Comparison of ENCODE assay signal across 8 mouse cellular contexts in the genomic region with DNA sequence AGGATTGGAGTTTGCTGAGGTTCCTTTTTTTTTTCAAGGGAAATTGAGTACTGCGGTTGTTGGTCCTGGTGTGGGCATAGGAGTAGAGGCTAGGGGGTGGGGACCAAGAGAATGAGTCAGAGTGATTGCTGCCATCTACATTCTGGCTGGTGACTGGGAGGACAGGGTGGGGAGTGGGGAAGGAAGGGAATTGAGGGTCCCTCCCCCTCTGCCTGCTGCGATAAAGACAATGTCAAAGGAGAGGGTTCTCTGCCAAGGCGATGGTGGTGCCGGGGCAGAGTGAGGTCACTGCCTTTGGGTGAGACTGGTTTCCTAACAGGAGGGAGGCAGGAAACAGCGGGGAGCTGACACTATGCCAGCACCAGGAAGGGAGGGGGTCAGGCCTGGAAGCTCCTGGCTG.
A peak's percentile ranks its signal among the peaks of the same experiment; 100 is the strongest.
DNase-seq lines count a peak whose midpoint lies in the region; ATAC-seq and TF ChIP-seq lines count a peak whose summit lies in the region.

No protein-coding gene starts in this region.

- peak; percentile 33 for DNase-seq in kidney, adult 9 months
- DNase-seq in adipocyte (ENCODE audit: low spot score): no peak
- no peak for DNase-seq in frontal cortex, postnatal 25 days (ENCODE audit: low spot score in 2 of 2)

- TF ChIP-seq CTCF in intestine, postnatal 0 days (IDR thresholded peaks at IDR 0.05; ENCODE audit: low read depth): no peak

- WGBS in hindbrain, embryonic 16.5 days: 49% methylated on average over 5 of the region's 5 CpGs
- WGBS in hindbrain, embryonic 13.5 days: 65% methylated on average over 5 of the region's 5 CpGs
- 67% methylated on average over 5 of the region's 5 CpGs for WGBS in intestine, postnatal 0 days

- no peaks in the 10 kb centered on the region for H3K4me1 ChIP-seq in hindbrain, embryonic 16.5 days (ENCODE audit: control insufficient read depth, insufficient read depth, low read depth, low read length)
- 0 out of 2 replicates have a peak, but pooled peaks cover 4% of the 10 kb centered on the region for H3K4me1 ChIP-seq in hindbrain, embryonic 13.5 days (replicated peaks)
- no peaks in the 10 kb centered on the region for H3K4me1 ChIP-seq in intestine, postnatal 0 days (replicated peaks; ENCODE audit: control insufficient read depth, insufficient read depth, low read length)

- 0 out of 2 replicates have a peak, but pooled peaks have one; percentile 17 for ATAC-seq in hindbrain, embryonic 16.5 days
- ATAC-seq in hindbrain, embryonic 13.5 days (ENCODE audit: low FRiP score): no peak
- peak; percentile 98 for ATAC-seq in common myeloid progenitor, adult 5-6 weeks (replicated peaks; ENCODE audit: low read depth, poor library complexity, severe bottlenecking)
- peak; percentile 57 for ATAC-seq in megakaryocyte-erythroid progenitor cell, adult 5-6 weeks (replicated peaks; ENCODE audit: low FRiP score, low TSS enrichment, poor library complexity, severe bottlenecking)
- ATAC-seq in intestine, postnatal 0 days: no peak

- H3K9ac ChIP-seq in hindbrain, embryonic 16.5 days (ENCODE audit: low read depth, low read length): no peak overlapping the region
- no peak overlapping the region for H3K9ac ChIP-seq in hindbrain, embryonic 13.5 days
- no peak overlapping the region for H3K9ac ChIP-seq in intestine, postnatal 0 days (ENCODE audit: low read depth, low read length)

- H3K27me3 ChIP-seq in hindbrain, embryonic 16.5 days (replicated peaks; ENCODE audit: control insufficient read depth, insufficient read depth, low read length): no peaks in the 10 kb centered on the region
- H3K27me3 ChIP-seq in hindbrain, embryonic 13.5 days: no peaks in the 10 kb centered on the region
- no peaks in the 10 kb centered on the region for H3K27me3 ChIP-seq in intestine, postnatal 0 days (replicated peaks; ENCODE audit: control insufficient read depth, insufficient read depth, low read length)

- no peak overlapping the region for H3K4me3 ChIP-seq in hindbrain, embryonic 16.5 days (ENCODE audit: low read length)
- no peak overlapping the region for H3K4me3 ChIP-seq in hindbrain, embryonic 13.5 days
- H3K4me3 ChIP-seq in intestine, postnatal 0 days (ENCODE audit: low read depth, low read length): no peak overlapping the region

- H3K36me3 ChIP-seq in hindbrain, embryonic 16.5 days (ENCODE audit: control insufficient read depth, insufficient read depth, low read length): no peaks in the 10 kb centered on the region
- H3K36me3 ChIP-seq in hindbrain, embryonic 13.5 days: no peaks in the 10 kb centered on the region
- no peaks in the 10 kb centered on the region for H3K36me3 ChIP-seq in intestine, postnatal 0 days (ENCODE audit: control insufficient read depth, insufficient read depth)

- H3K4me2 ChIP-seq in hindbrain, embryonic 16.5 days (ENCODE audit: low read length): no peak overlapping the region
- no peak overlapping the region for H3K4me2 ChIP-seq in hindbrain, embryonic 13.5 days
- no peak overlapping the region for H3K4me2 ChIP-seq in intestine, postnatal 0 days (replicated peaks; ENCODE audit: low read depth)

- no peak overlapping the region for H3K27ac ChIP-seq in hindbrain, embryonic 16.5 days (ENCODE audit: low read depth, low read length)
- no peak overlapping the region for H3K27ac ChIP-seq in hindbrain, embryonic 13.5 days
- no peak overlapping the region for H3K27ac ChIP-seq in intestine, postnatal 0 days (ENCODE audit: low read depth, low read length)

- H3K9me3 ChIP-seq in hindbrain, embryonic 16.5 days (ENCODE audit: control insufficient read depth, low read length): no peaks in the 10 kb centered on the region
- H3K9me3 ChIP-seq in hindbrain, embryonic 13.5 days: no peaks in the 10 kb centered on the region
- no peaks in the 10 kb centered on the region for H3K9me3 ChIP-seq in intestine, postnatal 0 days (ENCODE audit: control insufficient read depth)

Comparison
In these comparisons a context has a peak if more than half of its experiments do, and no peak if none do; other contexts are left out.
1. ATAC-seq: peak in hindbrain, embryonic 16.5 days (single experiment), common myeloid progenitor, adult 5-6 weeks (single experiment) and megakaryocyte-erythroid progenitor cell, adult 5-6 weeks (single experiment); none in hindbrain, embryonic 13.5 days (single experiment) and intestine, postnatal 0 days (single experiment).